Mouse (Mus musculus) hindbrain, embryonic 13.5 days (tissue): ENCODE data around the gene Zfp566. TPM values are rescaled to one million over a fixed set of nuclear protein-coding genes. Genes with fewer than 3 reads are reported as not detected.
"Not testable (repeated sequence)": the region's sequence is repeated elsewhere in the genome, so short reads cannot be mapped to it uniquely, and the experiment has no call there.

Experiments used
- ATAC-seq: fragments of 200-750 bp; cut with Nextera tagmentation; 2 replicates; pipeline ENCODE4 v1.8.0; 2017; ENCODE audit warnings: moderate TSS enrichment; ENCODE audit not compliant: low FRiP score
- H3K27ac ChIP-seq: fragments of 300-500 bp; sonication (generic); 2 replicates; pipeline ENCODE4 v1.5.1; 2015; ENCODE audit warnings: inconsistent platforms, mild to moderate bottlenecking, moderate library complexity
- H3K27me3 ChIP-seq: fragments of 300-500 bp; sonication (generic); 2 replicates; pipeline ENCODE4 v1.6.1; 2015; ENCODE audit warnings: mild to moderate bottlenecking, inconsistent platforms
- H3K36me3 ChIP-seq: fragments of 300-500 bp; sonication (generic); 2 replicates; pipeline ENCODE4 v1.6.1; 2015; ENCODE audit warnings: mild to moderate bottlenecking, inconsistent platforms
- H3K4me1 ChIP-seq: fragments of 300-500 bp; sonication (generic); replicated peaks from 2 replicates; pipeline ENCODE4 v1.6.1; 2015; ENCODE audit warnings: inconsistent platforms
- H3K4me2 ChIP-seq: fragments of 300-500 bp; sonication (generic); 2 replicates; pipeline ENCODE4 v1.6.1; 2015; ENCODE audit warnings: inconsistent platforms, mild to moderate bottlenecking, moderate library complexity
- H3K4me3 ChIP-seq: fragments of 300-500 bp; sonication (generic); 2 replicates; pipeline ENCODE4 v1.5.1; 2015; ENCODE audit warnings: mild to moderate bottlenecking, inconsistent platforms
- H3K9ac ChIP-seq: fragments of 300-500 bp; sonication (generic); 2 replicates; pipeline ENCODE4 v1.6.1; 2015; ENCODE audit warnings: mild to moderate bottlenecking, inconsistent platforms
- H3K9me3 ChIP-seq: fragments of 300-500 bp; sonication (generic); 2 replicates; pipeline ENCODE4 v1.6.1; 2016; ENCODE audit warnings: inconsistent platforms
- WGBS: fragments of 180-500 bp; shearing (Covaris S2); methylation state at CpG from one replicate; pipeline ENCODE4 v1.1.7; 2015; 5-methylcytosine and 5-hydroxymethylcytosine counted together
- polyA plus RNA-seq: library from polyadenylated mRNA; unstranded; fragments of >200 nt; fragmentation: Nextera tagmentation; extraction: Ambion mirVana; gene quantifications from 2 replicates; pipeline ENCODE4 v1.2.1, GENCODE M21; 2015

Gene Zfp566
- 19.2 and 19.6 TPM in 2 replicates for polyA plus RNA-seq

GRCm38 (mm10) chr7:30090092-30090969 lies at the start of gene Zfp566, which contains the start of gene Gm26920:
Gene Zfp566, minus strand, starts transcription at chr7:30090527.
Gene Gm26920, minus strand, starts transcription at chr7:30090410.
- Histone ChIP-seq H3K9ac (peak within 1 kb of the TSS; percentile 75), H3K4me2 (peak within 1 kb of the TSS; percentile 72), H3K4me1 (peaks cover 33% of the 10 kb centered on the region), H3K4me3 (peak within 1 kb of the TSS; percentile 65), H3K27me3 (no peaks in the 10 kb centered on the region), H3K27ac (peak within 1 kb of the TSS; percentile 91), H3K9me3 (no peaks in the 10 kb centered on the region), H3K36me3 (peaks cover 17% of the 10 kb centered on the region)
- WGBS: under 1% methylated on average over 40 of the region's 40 CpGs
- peak; percentile 92 for ATAC-seq

GRCm38 (mm10) chr7:30136826-30137225 lies 46.5 kb upstream of the Zfp566 start:
- 90% methylated on average over 10 of the region's 10 CpGs for WGBS
- no peaks in the 10 kb centered on the region for H3K27me3 ChIP-seq
- H3K4me2 ChIP-seq: no peak overlapping the region
- H3K4me3 ChIP-seq: no peak overlapping the region
- H3K27ac ChIP-seq: no peak overlapping the region
- H3K4me1 ChIP-seq: no peaks in the 10 kb centered on the region
- no peak for ATAC-seq
- H3K9me3 ChIP-seq: 0 out of 2 replicates have a peak, but pooled peaks cover 2% of the 10 kb centered on the region
- peaks cover 77% of the 10 kb centered on the region for H3K36me3 ChIP-seq
- no peak overlapping the region for H3K9ac ChIP-seq

GRCm38 (mm10) chr7:30132396-30132795 lies 42.1 kb upstream of the Zfp566 start:
- H3K4me2 ChIP-seq: no peak overlapping the region
- no peak for ATAC-seq

GRCm38 (mm10) chr7:30129900-30130299 lies 39.6 kb upstream of the Zfp566 start:
- no peak overlapping the region for H3K9ac ChIP-seq
- no peak overlapping the region for H3K4me3 ChIP-seq
- 0 out of 2 replicates have a peak, but pooled peaks cover 2% of the 10 kb centered on the region for H3K9me3 ChIP-seq
- no peak for ATAC-seq
- H3K4me1 ChIP-seq: no peaks in the 10 kb centered on the region
- WGBS: 97% methylated on average over 8 of the region's 8 CpGs
- H3K36me3 ChIP-seq: peaks cover 90% of the 10 kb centered on the region
- no peaks in the 10 kb centered on the region for H3K27me3 ChIP-seq
- no peak overlapping the region for H3K27ac ChIP-seq
- no peak overlapping the region for H3K4me2 ChIP-seq

More at GRCm38 (mm10) chr7:30132396-30132795, 42.1 kb upstream of the Zfp566 start:
- Histone ChIP-seq H3K9ac (no peak overlapping the region), H3K36me3 (peaks cover 94% of the 10 kb centered on the region), H3K27ac (no peak overlapping the region), H3K9me3 (0 out of 2 replicates have a peak, but pooled peaks cover 2% of the 10 kb centered on the region), H3K4me3 (no peak overlapping the region), H3K4me1 (no peaks in the 10 kb centered on the region), H3K27me3 (no peaks in the 10 kb centered on the region)
- 95% methylated on average over 4 of the region's 4 CpGs for WGBS

GRCm38 (mm10) chr7:30122188-30122530 lies 31.8 kb upstream of the Zfp566 start:
- Histone ChIP-seq H3K27me3 (no peaks in the 10 kb centered on the region), H3K4me3 (peak overlapping the region; percentile 74), H3K4me2 (peak overlapping the region; percentile 73), H3K4me1 (peaks cover 7% of the 10 kb centered on the region), H3K9me3 (no peaks in the 10 kb centered on the region), H3K9ac (peak overlapping the region; percentile 83), H3K27ac (peak overlapping the region; percentile 88), H3K36me3 (peaks cover 15% of the 10 kb centered on the region)
- ATAC-seq: peak; percentile 62
- WGBS: 4% methylated on average over 15 of the region's 15 CpGs

GRCm38 (mm10) chr7:30121308-30122187 lies 31.2 kb upstream of the Zfp566 start, which contains the start of gene Zfp382:
Gene Zfp382, plus strand, starts transcription at chr7:30121942.
- peak; percentile 96 for ATAC-seq
- peaks cover 9% of the 10 kb centered on the region for H3K36me3 ChIP-seq
- no peaks in the 10 kb centered on the region for H3K27me3 ChIP-seq
- peak within 1 kb of the TSS; percentile 73 for H3K4me2 ChIP-seq
- H3K27ac ChIP-seq: peak within 1 kb of the TSS; percentile 88
- H3K4me3 ChIP-seq: peak within 1 kb of the TSS; percentile 74
- H3K9me3 ChIP-seq: peaks cover under 1% of the 10 kb centered on the region; the same call in 1 of the 2 replicates
- H3K4me1 ChIP-seq: peaks cover 7% of the 10 kb centered on the region
- under 1% methylated on average over 61 of the region's 61 CpGs for WGBS
- peak within 1 kb of the TSS; percentile 83 for H3K9ac ChIP-seq

- H3K27me3 ChIP-seq, H3K4me2 ChIP-seq, H3K9ac ChIP-seq, H3K4me3 ChIP-seq, H3K27ac ChIP-seq, H3K36me3 ChIP-seq, H3K4me1 ChIP-seq, ATAC-seq: not testable (repeated sequence)
- peaks cover 21% of the 10 kb centered on the region for H3K9me3 ChIP-seq
- 96% methylated on average over 12 of the region's 12 CpGs for WGBS
These were observed 27.6 kb upstream of the Zfp566 start for GRCm38 (mm10) chr7:30117935-30118334.

GRCm38 (mm10) chr7:30116076-30116475 lies 25.7 kb upstream of the Zfp566 start:
- peaks cover 21% of the 10 kb centered on the region for H3K9me3 ChIP-seq
- no peak for ATAC-seq
- H3K36me3 ChIP-seq: peaks cover 10% of the 10 kb centered on the region; the same call in 1 of the 2 replicates
- H3K4me3 ChIP-seq: no peak overlapping the region
- no peak overlapping the region for H3K4me2 ChIP-seq
- no peaks in the 10 kb centered on the region for H3K27me3 ChIP-seq
- WGBS: 94% methylated on average over 5 of the region's 5 CpGs
- H3K4me1 ChIP-seq: no peaks in the 10 kb centered on the region; the same call in 1 of the 2 replicates
- H3K27ac ChIP-seq: no peak overlapping the region
- no peak overlapping the region for H3K9ac ChIP-seq

GRCm38 (mm10) chr7:30099297-30099696 lies 9.0 kb upstream of the Zfp566 start:
- ATAC-seq: no peak
- Histone ChIP-seq H3K4me1 (peaks cover 24% of the 10 kb centered on the region), H3K27me3 (no peaks in the 10 kb centered on the region), H3K36me3 (peaks cover 63% of the 10 kb centered on the region), H3K27ac (no peak overlapping the region), H3K9me3 (peaks cover 14% of the 10 kb centered on the region), H3K4me2 (no peak overlapping the region), H3K4me3 (no peak overlapping the region), H3K9ac (no peak overlapping the region)
- WGBS: 98% methylated on average over 13 of the region's 13 CpGs

- Histone ChIP-seq H3K4me2 (peak overlapping the region; percentile 61), H3K4me3 (peak overlapping the region; percentile 64), H3K27ac (peak overlapping the region; percentile 98; the same call in 1 of the 2 replicates), H3K9ac (peak overlapping the region; percentile 83), H3K36me3 (peaks cover 31% of the 10 kb centered on the region), H3K9me3 (no peaks in the 10 kb centered on the region), H3K27me3 (no peaks in the 10 kb centered on the region), H3K4me1 (peaks cover 30% of the 10 kb centered on the region)
- WGBS: 3% methylated on average over 5 of the region's 5 CpGs
- ATAC-seq: no peak
These were observed 5.3 kb upstream of the Zfp566 start for GRCm38 (mm10) chr7:30095551-30096125.

GRCm38 (mm10) chr7:30094646-30095429 lies 4.5 kb upstream of the Zfp566 start, which contains the start of gene Zfp260:
Gene Zfp260, plus strand, starts transcription at chr7:30094777.
- Histone ChIP-seq H3K27me3 (no peaks in the 10 kb centered on the region), H3K9ac (peak within 1 kb of the TSS; percentile 83), H3K4me2 (peak within 1 kb of the TSS; percentile 61), H3K27ac (peak within 1 kb of the TSS; percentile 98), H3K4me1 (peaks cover 30% of the 10 kb centered on the region), H3K4me3 (peak within 1 kb of the TSS; percentile 64), H3K36me3 (peaks cover 23% of the 10 kb centered on the region), H3K9me3 (no peaks in the 10 kb centered on the region)
- ATAC-seq: peak; percentile 75
- whole genome bisulfite sequencing: 1% methylated on average over 26 of the region's 26 CpGs
